18 mouse cellular contexts compared by ENCODE assay signal in genomic region chr2:64966323-64966722, GRCm38 (mm10). TPM values are rescaled to one million over a fixed set of nuclear protein-coding genes. Genes with fewer than 3 reads are reported as not detected.
DNase-seq lines count a peak whose midpoint lies in the region; ATAC-seq and TF ChIP-seq lines count a peak whose summit lies in the region.
"Had no signal": no experiment of that assay in that cellular context is flagged by ENCODE, and none has a peak within 500 bp of the region (broad histone marks: within the 10 kb centered on the region; RNA-seq: fewer than 3 reads in every experiment).

No protein-coding gene starts in this region.

- no peaks in the 10 kb centered on the region for H3K9me3 ChIP-seq in midbrain, embryonic 11.5 days (ENCODE audit: control insufficient read depth, low read length)
- no peaks in the 10 kb centered on the region for H3K9me3 ChIP-seq in midbrain, postnatal 0 days (ENCODE audit: low read length)
- H3K9me3 ChIP-seq: forebrain, embryonic 15.5 days; limb, embryonic 15.5 days had no signal

- H3K27me3 ChIP-seq in midbrain, embryonic 11.5 days (ENCODE audit: control insufficient read depth, insufficient read depth, low read length), result no peaks in the 10 kb centered on the region
- no peaks in the 10 kb centered on the region for H3K27me3 ChIP-seq in midbrain, postnatal 0 days (ENCODE audit: insufficient read depth, low read length)
- H3K27me3 ChIP-seq: forebrain, embryonic 15.5 days; limb, embryonic 15.5 days had no signal

- peaks cover 5% of the 10 kb centered on the region; the same call in 1 of the 2 replicates for H3K4me1 ChIP-seq in midbrain, embryonic 11.5 days (ENCODE audit: control insufficient read depth, insufficient read depth, low read length)
- H3K4me1 ChIP-seq in midbrain, postnatal 0 days (ENCODE audit: insufficient read depth, low read length), result no peaks in the 10 kb centered on the region
- H3K4me1 ChIP-seq: limb, embryonic 15.5 days had no signal

- no peak overlapping the region for H3K4me2 ChIP-seq in midbrain, embryonic 11.5 days
- H3K4me2 ChIP-seq in midbrain, postnatal 0 days (ENCODE audit: low read depth, low read length, poor library complexity, severe bottlenecking), result no peak overlapping the region
- H3K4me2 ChIP-seq: forebrain, embryonic 15.5 days; hindbrain, embryonic 14.5 days; limb, embryonic 15.5 days had no signal

- no peaks in the 10 kb centered on the region for H3K36me3 ChIP-seq in midbrain, embryonic 11.5 days (ENCODE audit: control insufficient read depth, insufficient read depth, low read length)
- no peaks in the 10 kb centered on the region for H3K36me3 ChIP-seq in midbrain, postnatal 0 days (ENCODE audit: insufficient read depth, low read length)
- H3K36me3 ChIP-seq: forebrain, embryonic 15.5 days; G1E; limb, embryonic 15.5 days had no signal

- ATAC-seq in midbrain, embryonic 11.5 days (ENCODE audit: low FRiP score), result no peak
- ATAC-seq in midbrain, postnatal 0 days (ENCODE audit: low FRiP score), result no peak

- TF ChIP-seq CTCF in midbrain, postnatal 0 days (IDR thresholded peaks at IDR 0.05), result no peak

- no peak overlapping the region for H3K9ac ChIP-seq in midbrain, embryonic 11.5 days (ENCODE audit: low read length)
- H3K9ac ChIP-seq in midbrain, postnatal 0 days (replicated peaks; ENCODE audit: low read length, poor library complexity, severe bottlenecking), result no peak overlapping the region
- H3K9ac ChIP-seq: forebrain, embryonic 15.5 days; hindbrain, embryonic 14.5 days; limb, embryonic 15.5 days had no signal

- 89% methylated on average over 6 of the region's 6 CpGs for WGBS in midbrain, embryonic 11.5 days
- 74% methylated on average over 6 of the region's 6 CpGs for WGBS in midbrain, postnatal 0 days

- no peak overlapping the region for H3K4me3 ChIP-seq in midbrain, embryonic 11.5 days (ENCODE audit: low read depth, low read length)
- no peak overlapping the region for H3K4me3 ChIP-seq in midbrain, postnatal 0 days (ENCODE audit: low read depth, low read length)
- H3K4me3 ChIP-seq: forebrain, embryonic 15.5 days; limb, embryonic 15.5 days had no signal

- peak; percentile 37 for DNase-seq in adrenal gland, postnatal 14 days
- DNase-seq in adrenal gland, postnatal 4 days (ENCODE audit: low spot score in 2 of 2), result no peak
- DNase-seq in midbrain, embryonic 11.5 days (ENCODE audit: low spot score, missing footprints), result peak; percentile 35
- no peak for DNase-seq in midbrain, postnatal 0 days (ENCODE audit: low spot score)
- peak; percentile 68 to 76 for DNase-seq in heart, adult 9 months (ENCODE audit: low spot score in 2 of 2)
- DNase-seq in skeletal muscle tissue, adult 2 months (ENCODE audit: low read depth, low spot score), result peak; percentile 16
- no peak for DNase-seq in urinary bladder, adult 2 months (ENCODE audit: low spot score)
- no peak for DNase-seq in frontal cortex, postnatal 36 days (ENCODE audit: low spot score in 2 of 2)
- DNase-seq: embryo, embryonic 11 days; lung, postnatal 14 days; right cerebral cortex, postnatal 4 days had no signal

- H3K27ac ChIP-seq in midbrain, embryonic 11.5 days (ENCODE audit: low read depth, low read length), result no peak overlapping the region
- H3K27ac ChIP-seq in midbrain, postnatal 0 days (ENCODE audit: low read depth, low read length), result no peak overlapping the region
- H3K27ac ChIP-seq: forebrain, embryonic 15.5 days; hindbrain, embryonic 14.5 days; kidney, postnatal 0 days; limb, embryonic 15.5 days; stomach, postnatal 0 days had no signal

RNA-seq across cellular contexts. Expression of gene Grb14, which starts 58.5 kb away (rescaled TPM):
- total RNA-seq in adrenal gland, postnatal 14 days (2021), result 33.9 and 46.5 TPM in 2 replicates
- total RNA-seq in adrenal gland, postnatal 4 days (2021), result 10 to 100 TPM; 26.5 to 27.2 TPM
- polyA plus RNA-seq in midbrain, embryonic 11.5 days (2014; fragmentation: Nextera tagmentation; extraction: Ambion mirVana), result 5.7 and 6.8 TPM in 2 replicates
- 24.7 and 27.7 TPM in 2 replicates for total RNA-seq in midbrain, postnatal 0 days (2014; rRNA removed)
- polyA plus RNA-seq in midbrain, postnatal 0 days (2015; fragmentation: Nextera tagmentation; extraction: Ambion mirVana), result 30.9 and 35.5 TPM in 2 replicates
- 58.8 and 74.4 TPM in 2 replicates for polyA plus RNA-seq in urinary bladder, adult 2 months (2012; rRNA removed)
- total RNA-seq: monocyte, adult 5-6 weeks had no signal
- polyA plus RNA-seq: G1E had no signal

Comparison
In these comparisons a context has a peak if more than half of its experiments do, and no peak if none do; other contexts are left out.
1. DNase-seq: peak in adrenal gland, postnatal 14 days (single experiment), midbrain, embryonic 11.5 days (single experiment), heart, adult 9 months (2 of 2) and skeletal muscle tissue, adult 2 months (single experiment); none in adrenal gland, postnatal 4 days (0 of 2), midbrain, postnatal 0 days (single experiment), urinary bladder, adult 2 months (single experiment) and frontal cortex, postnatal 36 days (0 of 2).